Mouse (Mus musculus): ENCODE data around the gene Mrpl21. TPM values are rescaled to one million over a fixed set of nuclear protein-coding genes. Genes with fewer than 3 reads are reported as not detected.

Gene Mrpl21
- 77.6 and 85.1 TPM in 2 replicates for polyA plus RNA-seq (2011; ENCODE audit: insufficient read depth, insufficient read length, low read depth, missing spikeins)

DNA sequence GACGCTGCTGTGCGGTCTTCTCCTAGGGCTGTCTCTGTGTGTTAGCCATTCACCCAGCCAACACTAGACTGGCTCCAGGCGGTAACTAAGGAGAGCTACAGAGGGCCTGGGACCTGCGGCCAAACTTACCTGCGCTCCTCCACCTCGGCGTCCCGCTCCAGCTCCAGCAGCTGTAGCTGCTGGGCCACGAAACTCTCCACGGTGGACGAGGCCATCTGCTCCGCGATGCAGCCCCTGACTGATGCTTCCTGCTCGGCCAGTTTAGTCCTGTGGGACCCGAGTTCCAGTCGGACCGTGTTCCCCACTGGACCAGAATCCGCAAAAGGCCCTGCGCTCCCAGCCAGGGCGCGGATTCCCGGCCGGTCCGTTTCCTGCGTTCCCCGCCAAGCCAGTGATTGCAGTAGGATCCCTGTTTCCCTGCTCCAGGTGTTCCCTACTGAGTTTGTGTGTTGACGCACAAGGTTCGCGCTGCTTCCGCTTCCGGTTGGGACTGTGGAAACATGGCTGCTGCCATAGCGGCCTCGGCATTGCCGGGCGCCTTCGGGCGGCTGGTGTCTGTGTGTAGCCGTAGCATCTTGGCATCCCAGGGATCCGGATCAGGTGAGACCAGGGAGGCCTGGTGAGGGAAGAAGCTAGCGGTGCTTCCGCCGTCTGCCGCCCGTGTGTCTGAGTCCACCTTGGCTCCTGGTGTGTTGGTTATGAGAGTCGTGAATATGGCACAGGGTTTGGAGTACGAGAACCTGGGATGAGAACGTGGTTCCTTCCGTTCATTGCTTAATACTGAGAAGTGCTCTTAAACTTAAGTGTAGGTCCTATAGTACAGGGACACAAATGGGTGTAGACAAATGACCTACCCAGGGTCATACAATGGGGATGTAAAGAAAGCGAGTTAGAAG is at the start of gene Mrpl21, which contains the start of gene Ighmbp2:
Gene Mrpl21 (plus strand): TSS at position 330 of the 896 bp plus-strand sequence.
Gene Ighmbp2 (minus strand): TSS at position 446 of the 896 bp plus-strand sequence.
- H3K36me3 ChIP-seq (ENCODE audit: control insufficient read depth, insufficient read depth, low read length, poor library complexity, severe bottlenecking) = no peaks in the 10 kb centered on the region; the same call in 1 of the 2 replicates
- H3K27me3 ChIP-seq (ENCODE audit: control insufficient read depth, insufficient read depth, low read length, poor library complexity, severe bottlenecking) = no peaks in the 10 kb centered on the region
- H3K4me1 ChIP-seq (ENCODE audit: control insufficient read depth, insufficient read depth, low read length) = no peaks in the 10 kb centered on the region
- H3K27ac ChIP-seq (ENCODE audit: insufficient read depth, low read length) = no peak within 1 kb of the TSS
- H3K9me3 ChIP-seq (replicated peaks; ENCODE audit: control insufficient read depth, insufficient read depth, low read length, poor library complexity, severe bottlenecking) = no peaks in the 10 kb centered on the region
- peak within 1 kb of the TSS; percentile 68 for H3K9ac ChIP-seq (ENCODE audit: low read depth, poor library complexity, severe bottlenecking)
- no peak for TF ChIP-seq CTCF (IDR thresholded peaks at IDR 0.05; ENCODE audit: low read depth, low read length)
- TF ChIP-seq EP300 (IDR thresholded peaks at IDR 0.05; ENCODE audit: insufficient read depth, low read depth, low read length) = peak; percentile 62; the same call in 1 of the 2 replicates
- TF ChIP-seq POLR2A (IDR thresholded peaks at IDR 0.05; ENCODE audit: insufficient read depth, low read length) = peak; percentile 71
- peak within 1 kb of the TSS; percentile 90 for H3K4me3 ChIP-seq (ENCODE audit: low read depth, low read length)

- Histone ChIP-seq H3K27me3 (ENCODE audit: control insufficient read depth, insufficient read depth, low read length, poor library complexity, severe bottlenecking) (no peaks in the 10 kb centered on the region), H3K4me1 (ENCODE audit: control insufficient read depth, insufficient read depth, low read length) (no peaks in the 10 kb centered on the region), H3K27ac (ENCODE audit: insufficient read depth, low read length) (no peak overlapping the region), H3K9me3 (replicated peaks; ENCODE audit: control insufficient read depth, insufficient read depth, low read length, poor library complexity, severe bottlenecking) (no peaks in the 10 kb centered on the region), H3K9ac (ENCODE audit: low read depth, poor library complexity, severe bottlenecking) (no peak overlapping the region), H3K4me3 (ENCODE audit: low read depth, low read length) (no peak overlapping the region), H3K36me3 (ENCODE audit: control insufficient read depth, insufficient read depth, low read length, poor library complexity, severe bottlenecking) (no peaks in the 10 kb centered on the region)
- no peak for TF ChIP-seq EP300 (IDR thresholded peaks at IDR 0.05; ENCODE audit: insufficient read depth, low read depth, low read length)
- TF ChIP-seq POLR2A (IDR thresholded peaks at IDR 0.05; ENCODE audit: insufficient read depth, low read length) = no peak
- no peak for TF ChIP-seq CTCF (IDR thresholded peaks at IDR 0.05; ENCODE audit: low read depth, low read length)
Measured at GRCm38 (mm10) chr19:3260016-3260415, 22.7 kb upstream of the Mrpl21 start.

DNA sequence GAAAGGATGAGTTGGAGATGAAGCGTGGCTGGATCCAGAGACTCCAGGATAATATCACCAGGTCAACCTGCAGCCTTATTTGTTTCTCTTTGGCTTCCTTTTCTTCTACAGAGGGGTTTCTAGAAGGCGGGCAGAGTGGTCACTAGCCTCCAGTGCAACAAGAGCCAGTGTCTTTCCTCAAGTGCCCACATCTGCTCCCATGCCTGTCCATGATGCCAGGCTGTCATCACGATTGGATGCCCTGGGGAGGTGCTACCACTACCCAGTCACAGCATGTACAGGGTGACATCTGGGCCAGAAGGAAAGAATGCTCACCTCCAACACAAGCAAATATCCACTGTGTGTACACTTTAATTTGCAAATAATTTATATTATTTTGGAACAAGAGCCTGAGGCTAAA is 22.1 kb upstream of the Mrpl21 start:
- H3K4me1 ChIP-seq (ENCODE audit: control insufficient read depth, insufficient read depth, low read length) = no peaks in the 10 kb centered on the region
- no peaks in the 10 kb centered on the region for H3K27me3 ChIP-seq (ENCODE audit: control insufficient read depth, insufficient read depth, low read length, poor library complexity, severe bottlenecking)
- no peak overlapping the region for H3K9ac ChIP-seq (ENCODE audit: low read depth, poor library complexity, severe bottlenecking)
- no peaks in the 10 kb centered on the region for H3K36me3 ChIP-seq (ENCODE audit: control insufficient read depth, insufficient read depth, low read length, poor library complexity, severe bottlenecking)
- H3K9me3 ChIP-seq (replicated peaks; ENCODE audit: control insufficient read depth, insufficient read depth, low read length, poor library complexity, severe bottlenecking) = no peaks in the 10 kb centered on the region
- H3K27ac ChIP-seq (ENCODE audit: insufficient read depth, low read length) = no peak overlapping the region
- no peak overlapping the region for H3K4me3 ChIP-seq (ENCODE audit: low read depth, low read length)
- no peak for TF ChIP-seq EP300 (IDR thresholded peaks at IDR 0.05; ENCODE audit: insufficient read depth, low read depth, low read length)
- no peak for TF ChIP-seq CTCF (IDR thresholded peaks at IDR 0.05; ENCODE audit: low read depth, low read length)
- no peak for TF ChIP-seq POLR2A (IDR thresholded peaks at IDR 0.05; ENCODE audit: insufficient read depth, low read length)

GRCm38 (mm10) chr19:3261336-3261735 is 21.4 kb upstream of the Mrpl21 start:
- H3K27ac ChIP-seq (ENCODE audit: insufficient read depth, low read length) = no peak overlapping the region
- H3K4me3 ChIP-seq (ENCODE audit: low read depth, low read length) = no peak overlapping the region
- H3K9ac ChIP-seq (ENCODE audit: low read depth, poor library complexity, severe bottlenecking) = no peak overlapping the region
- H3K4me1 ChIP-seq (ENCODE audit: control insufficient read depth, insufficient read depth, low read length) = no peaks in the 10 kb centered on the region
- H3K9me3 ChIP-seq (replicated peaks; ENCODE audit: control insufficient read depth, insufficient read depth, low read length, poor library complexity, severe bottlenecking) = no peaks in the 10 kb centered on the region
- no peak for TF ChIP-seq CTCF (IDR thresholded peaks at IDR 0.05; ENCODE audit: low read depth, low read length)
- no peak for TF ChIP-seq EP300 (IDR thresholded peaks at IDR 0.05; ENCODE audit: insufficient read depth, low read depth, low read length)
- no peak for TF ChIP-seq POLR2A (IDR thresholded peaks at IDR 0.05; ENCODE audit: insufficient read depth, low read length)
- H3K36me3 ChIP-seq (ENCODE audit: control insufficient read depth, insufficient read depth, low read length, poor library complexity, severe bottlenecking) = no peaks in the 10 kb centered on the region
- no peaks in the 10 kb centered on the region for H3K27me3 ChIP-seq (ENCODE audit: control insufficient read depth, insufficient read depth, low read length, poor library complexity, severe bottlenecking)

DNA sequence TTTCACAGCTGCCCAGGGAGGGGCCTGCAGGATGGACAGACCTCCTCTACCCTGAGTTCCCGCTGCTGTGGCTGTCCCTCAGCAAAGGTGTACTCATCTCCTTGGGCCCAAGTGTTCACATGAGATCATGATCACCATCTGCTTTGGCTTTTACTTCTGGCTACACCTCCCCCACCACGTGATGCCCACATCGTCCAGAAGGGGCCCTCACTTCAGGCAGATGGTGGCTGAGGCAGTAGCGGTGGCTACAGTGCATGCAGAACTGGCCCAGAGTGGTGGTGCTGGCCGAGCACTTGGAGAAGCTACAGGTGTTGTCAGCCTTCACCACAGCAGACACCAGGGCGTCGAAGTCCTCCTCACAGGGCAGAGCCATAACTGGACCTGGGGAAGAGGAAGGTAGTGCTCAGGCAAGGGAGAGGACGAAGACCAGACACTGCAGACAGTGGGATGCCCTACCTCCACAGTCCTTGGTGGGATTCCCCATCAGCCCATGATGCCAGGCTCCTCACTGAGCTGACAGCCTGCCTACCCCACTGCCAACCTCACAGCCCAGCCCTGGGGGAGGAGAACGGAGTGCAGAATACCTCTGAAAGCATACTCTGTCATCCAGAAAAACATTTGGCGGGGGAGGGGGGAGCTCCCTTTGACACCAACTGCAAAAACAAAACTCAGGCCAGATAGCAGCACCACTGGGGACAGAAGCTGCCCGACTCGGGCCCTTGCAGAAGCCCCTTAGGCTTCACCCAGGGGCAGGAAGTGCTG is 20.8 kb upstream of the Mrpl21 start:
- H3K27ac ChIP-seq (ENCODE audit: insufficient read depth, low read length) = no peak overlapping the region
- no peaks in the 10 kb centered on the region for H3K9me3 ChIP-seq (replicated peaks; ENCODE audit: control insufficient read depth, insufficient read depth, low read length, poor library complexity, severe bottlenecking)
- H3K9ac ChIP-seq (ENCODE audit: low read depth, poor library complexity, severe bottlenecking) = no peak overlapping the region
- TF ChIP-seq EP300 (IDR thresholded peaks at IDR 0.05; ENCODE audit: insufficient read depth, low read depth, low read length) = no peak
- TF ChIP-seq CTCF (IDR thresholded peaks at IDR 0.05; ENCODE audit: low read depth, low read length) = no peak
- TF ChIP-seq POLR2A (IDR thresholded peaks at IDR 0.05; ENCODE audit: insufficient read depth, low read length) = no peak
- no peaks in the 10 kb centered on the region for H3K4me1 ChIP-seq (ENCODE audit: control insufficient read depth, insufficient read depth, low read length)
- H3K27me3 ChIP-seq (ENCODE audit: control insufficient read depth, insufficient read depth, low read length, poor library complexity, severe bottlenecking) = no peaks in the 10 kb centered on the region
- H3K4me3 ChIP-seq (ENCODE audit: low read depth, low read length) = no peak overlapping the region
- H3K36me3 ChIP-seq (ENCODE audit: control insufficient read depth, insufficient read depth, low read length, poor library complexity, severe bottlenecking) = no peaks in the 10 kb centered on the region
